Mouse (Mus musculus) kidney, postnatal 36 days (tissue): ENCODE results near the gene Ackr1.
A peak's percentile ranks its signal among the peaks of the same experiment; 100 is the strongest.
"Not testable (repeated sequence)": the region's sequence is repeated elsewhere in the genome, so short reads cannot be mapped to it uniquely, and the experiment has no call there.

ENCODE experiments used
- DNase-seq, 2 experiments: peaks; one replicate each; pipeline ENCODE4 v3.0.0; 2021 to 2022; ENCODE audit warnings: mixed read lengths in 2 of 2

Ackr1 gene

DNA sequence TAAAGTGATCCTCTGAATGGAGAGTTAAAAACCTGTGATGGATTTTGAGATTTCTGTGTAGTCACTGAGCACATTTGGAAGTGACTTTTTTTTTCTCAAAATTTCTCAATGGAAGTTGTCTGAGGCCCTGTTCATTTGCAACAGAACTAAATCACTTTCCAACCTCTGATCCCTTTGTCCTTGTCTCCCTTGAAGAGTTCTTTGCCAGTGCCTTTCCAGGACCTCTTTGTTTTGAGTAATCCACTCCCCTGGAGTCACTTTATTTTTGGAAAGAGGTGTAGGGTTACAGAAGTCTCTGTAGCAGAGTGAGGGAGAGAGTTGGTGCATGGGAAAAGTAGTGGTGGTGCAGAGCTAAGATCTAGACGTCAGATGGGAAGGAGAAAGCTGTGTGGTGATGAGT lies 15.0 kb upstream of the Ackr1 start:
- no peak for DNase-seq

DNA sequence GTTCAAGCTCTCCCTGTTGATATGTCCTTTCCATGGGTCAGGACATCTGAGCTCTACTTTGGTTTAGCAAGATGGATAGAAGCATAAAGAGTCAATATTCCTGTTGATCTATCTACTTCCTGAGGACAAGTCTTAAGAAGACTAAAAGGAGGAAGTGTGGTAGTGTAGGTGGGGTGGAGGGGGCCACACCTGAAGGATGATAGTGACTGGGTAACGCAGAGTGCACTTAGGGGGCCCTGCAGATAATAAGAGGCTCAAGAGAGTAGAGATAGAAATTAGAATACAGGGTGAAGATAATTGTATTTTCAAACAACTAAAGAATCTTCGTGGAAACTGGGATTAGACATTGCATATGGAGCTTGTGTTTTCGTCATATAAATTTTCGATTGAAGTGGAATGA lies 11.6 kb upstream of the Ackr1 start:
- no peak for DNase-seq

DNA sequence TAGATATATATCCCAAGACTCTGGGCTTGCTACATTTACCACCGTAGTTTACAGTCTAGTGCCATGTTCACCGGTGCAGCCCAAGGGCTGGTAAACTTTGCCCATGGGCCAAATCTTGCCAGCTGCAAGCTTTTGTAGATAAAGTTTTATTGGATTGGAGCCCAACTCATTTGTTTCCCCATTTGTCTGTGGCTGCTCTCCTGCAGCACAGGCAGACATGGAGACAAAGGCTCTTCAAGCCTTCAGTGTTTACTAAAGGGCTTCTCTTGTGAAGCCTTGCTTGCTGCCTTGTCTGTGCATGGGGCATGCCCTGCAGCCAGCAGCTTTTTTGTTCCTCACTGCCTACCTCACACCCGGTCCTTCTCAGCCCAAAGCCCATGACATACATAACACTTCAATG lies 10.4 kb upstream of the Ackr1 start:
- no peak for DNase-seq

DNA sequence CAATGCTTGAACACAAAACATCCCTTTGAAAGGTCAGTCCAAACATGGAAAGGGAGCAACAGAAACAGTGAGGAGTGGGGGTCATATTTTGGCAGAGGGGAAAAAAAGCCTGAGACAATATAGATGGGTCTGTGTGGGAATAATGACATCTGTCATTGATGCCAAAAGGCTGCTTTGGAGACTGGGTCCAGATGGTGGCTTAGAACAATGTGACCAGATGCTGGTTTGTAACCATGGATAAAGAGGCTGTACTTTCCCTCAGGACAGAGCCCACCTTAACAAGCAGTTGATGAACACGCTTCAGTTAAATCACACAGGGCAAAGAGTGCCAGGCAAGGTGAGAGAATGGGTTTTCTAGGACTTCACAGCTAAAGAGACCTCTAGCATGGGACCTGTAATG lies 8.9 kb upstream of the Ackr1 start:
- DNase-seq = no peak

DNA sequence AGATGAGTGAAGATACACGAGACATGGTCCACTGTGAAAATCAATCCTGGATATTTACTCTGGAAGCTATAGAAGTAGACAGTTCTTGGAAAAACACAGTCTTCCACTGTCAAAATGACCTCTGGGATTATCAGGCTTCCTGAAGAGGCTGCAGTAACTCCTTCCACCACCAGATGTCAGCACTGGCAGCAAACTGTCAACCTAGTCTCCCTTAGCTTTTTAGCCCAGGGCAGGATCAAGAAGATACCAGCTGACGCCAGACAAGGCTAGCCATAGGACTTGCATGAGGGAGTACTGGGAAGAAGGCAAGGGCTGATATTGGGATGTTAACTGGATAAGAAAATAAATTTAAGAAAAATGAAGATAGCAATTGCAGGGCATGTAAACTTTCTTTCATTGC lies 6.0 kb upstream of the Ackr1 start:
- peak; percentile 14 to 77 for DNase-seq

DNA sequence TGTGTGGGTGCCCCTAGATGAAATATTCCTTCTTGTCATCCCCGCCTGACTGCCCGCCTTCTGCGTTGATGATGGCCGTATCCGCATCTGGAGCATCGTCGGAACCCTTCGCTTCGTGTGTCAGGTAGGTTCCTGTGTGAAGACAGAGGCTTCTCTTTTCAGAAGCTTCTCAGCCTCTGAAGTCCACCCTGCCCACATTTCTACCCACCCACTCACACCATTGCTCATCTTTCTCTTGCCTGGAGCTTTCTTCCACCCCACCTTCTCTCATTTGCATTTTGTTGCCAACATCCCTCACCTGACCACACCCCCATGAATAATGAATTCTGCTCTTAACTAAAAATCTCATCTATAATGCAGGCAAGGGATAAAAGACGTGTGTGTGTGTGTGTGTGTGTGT lies 3.5 kb upstream of the Ackr1 start:
- no peak for DNase-seq

DNA sequence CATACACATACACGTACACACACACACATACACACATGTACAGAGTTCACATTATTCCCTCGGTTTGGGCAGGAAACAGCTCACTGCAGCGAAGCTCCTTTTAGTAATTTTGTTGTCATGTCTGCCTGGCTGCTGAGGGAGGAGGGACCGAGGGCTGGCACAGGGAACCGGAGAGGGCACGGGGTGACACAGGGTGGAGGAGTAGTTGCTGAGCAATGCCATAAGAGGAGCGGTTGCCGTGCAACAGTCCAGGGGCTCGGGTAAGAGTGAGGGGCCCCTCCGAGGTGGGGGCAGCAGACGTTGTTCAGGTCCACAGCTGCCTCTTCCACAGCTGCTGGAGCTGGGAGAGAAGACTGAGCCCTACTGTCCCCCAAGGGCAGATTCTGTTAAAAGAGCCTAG lies 2.4 kb upstream of the Ackr1 start:
- no peak for DNase-seq

DNA sequence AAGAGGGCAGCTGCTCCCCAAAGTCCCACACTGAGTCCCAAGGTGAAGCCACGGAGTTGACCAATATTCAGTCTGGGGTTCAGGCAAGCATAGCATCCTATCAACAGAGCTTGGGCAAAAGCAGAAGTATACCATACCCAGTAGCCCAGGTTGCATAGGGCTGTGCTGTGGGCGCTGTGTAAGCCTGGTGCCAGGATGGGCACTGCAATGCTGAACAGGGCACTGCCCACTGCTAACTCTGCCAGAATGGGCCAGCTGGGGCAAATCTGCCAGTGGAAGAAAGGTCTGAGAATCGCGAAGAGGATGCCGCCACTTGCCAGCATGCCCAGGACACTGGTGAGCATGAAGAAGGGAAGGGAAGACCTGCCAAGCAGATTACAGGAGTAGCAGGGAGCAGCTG lies 1.1 kb downstream of the Ackr1 start:
- no peak for DNase-seq

DNA sequence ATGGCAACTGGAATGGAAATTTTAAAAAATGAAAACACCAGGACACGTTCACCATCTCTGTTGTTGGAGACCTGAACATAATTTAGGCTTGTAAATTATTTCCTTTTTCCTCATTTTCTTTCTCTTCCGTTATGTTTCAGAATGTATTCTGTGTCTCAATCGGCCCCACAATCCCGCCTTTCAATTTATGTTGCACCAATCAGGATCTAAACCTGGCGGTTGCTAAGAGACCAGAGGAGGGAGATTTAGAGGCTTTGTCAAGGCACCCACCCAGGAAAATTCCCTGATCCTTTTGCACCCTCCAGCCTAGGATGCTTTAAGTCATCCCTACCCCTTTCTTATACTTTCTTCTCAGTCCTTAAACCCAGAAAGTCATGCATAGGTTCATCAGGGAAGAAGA lies 3.8 kb downstream of the Ackr1 start:
- no peak for DNase-seq

DNA sequence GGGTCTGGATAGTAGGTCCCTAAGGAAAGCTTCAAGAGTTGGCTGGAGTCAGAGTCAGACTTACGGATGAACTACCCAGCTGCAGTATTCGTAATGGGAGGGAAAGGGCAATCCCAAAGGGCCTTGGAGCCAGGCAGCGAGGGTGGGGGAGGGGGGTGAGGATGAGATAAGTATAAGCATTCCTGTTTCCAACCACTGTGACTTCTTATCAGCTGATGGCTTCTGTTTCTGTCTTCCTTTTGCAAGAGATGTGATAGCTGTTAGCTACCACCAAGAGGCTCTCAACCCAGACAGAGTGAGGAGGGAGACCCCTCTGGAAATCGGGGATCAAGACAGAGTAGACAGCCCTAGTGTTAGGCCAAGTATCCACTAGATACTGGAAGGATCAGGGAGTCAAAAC lies 4.4 kb downstream of the Ackr1 start:
- no peak for DNase-seq

DNA sequence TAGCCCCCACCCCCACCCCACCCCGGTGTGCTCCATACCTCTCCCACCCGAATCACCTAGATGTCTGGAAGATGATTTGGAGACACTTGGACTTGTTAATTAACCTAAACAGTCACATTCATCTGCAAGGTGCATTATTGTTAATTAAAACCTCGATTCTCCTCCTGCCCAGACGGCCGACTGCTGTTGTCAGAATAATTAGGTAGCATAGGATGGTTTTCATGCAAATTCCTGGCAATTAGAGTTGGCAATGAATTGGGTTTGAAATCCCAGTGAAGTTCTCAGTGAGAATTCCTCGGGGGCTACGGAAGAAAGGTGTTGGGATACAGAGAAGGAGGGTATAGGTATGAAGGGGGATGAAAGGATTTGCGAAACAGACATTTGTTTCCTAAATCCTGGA lies 5.1 kb downstream of the Ackr1 start:
- no peak for DNase-seq

DNA sequence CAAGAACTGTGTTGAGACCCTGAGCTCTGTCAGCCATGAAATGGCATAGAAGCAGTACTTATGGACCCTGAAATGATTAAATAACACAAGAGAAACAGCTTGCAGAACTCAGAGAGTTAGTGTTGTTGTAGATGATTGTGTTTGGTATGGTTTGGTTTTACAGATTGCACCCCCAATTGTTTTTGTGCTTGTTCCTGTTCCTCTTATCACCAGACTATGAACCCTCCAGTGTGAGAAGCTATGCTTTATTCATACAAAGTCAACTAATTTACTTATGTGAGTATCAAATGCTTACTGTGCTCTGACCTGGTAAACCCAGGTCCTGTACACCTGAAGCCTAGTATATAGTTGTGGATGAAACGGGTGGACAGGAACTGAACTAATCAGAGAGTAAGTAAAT lies 7.0 kb downstream of the Ackr1 start:
- DNase-seq = no peak

DNA sequence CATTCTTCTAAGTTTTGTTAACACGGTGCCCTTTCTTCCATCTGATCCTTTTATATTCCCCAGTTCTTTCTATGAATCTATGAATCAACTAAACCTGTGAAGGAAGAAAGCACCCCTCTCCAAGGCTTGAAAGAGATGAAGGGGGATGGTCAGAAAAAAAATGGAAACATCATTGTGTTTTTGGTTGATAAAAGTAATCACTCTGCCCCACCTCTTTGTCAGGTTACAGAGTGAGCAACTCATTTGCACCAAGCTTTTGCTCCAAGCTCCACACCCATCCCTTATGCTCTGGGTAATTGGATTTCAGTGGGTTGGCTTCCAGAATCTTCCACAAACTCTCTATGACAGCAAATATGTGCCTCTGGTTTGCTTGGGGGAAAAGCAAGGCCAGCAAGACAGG lies 8.2 kb downstream of the Ackr1 start:
- no peak for DNase-seq

DNA sequence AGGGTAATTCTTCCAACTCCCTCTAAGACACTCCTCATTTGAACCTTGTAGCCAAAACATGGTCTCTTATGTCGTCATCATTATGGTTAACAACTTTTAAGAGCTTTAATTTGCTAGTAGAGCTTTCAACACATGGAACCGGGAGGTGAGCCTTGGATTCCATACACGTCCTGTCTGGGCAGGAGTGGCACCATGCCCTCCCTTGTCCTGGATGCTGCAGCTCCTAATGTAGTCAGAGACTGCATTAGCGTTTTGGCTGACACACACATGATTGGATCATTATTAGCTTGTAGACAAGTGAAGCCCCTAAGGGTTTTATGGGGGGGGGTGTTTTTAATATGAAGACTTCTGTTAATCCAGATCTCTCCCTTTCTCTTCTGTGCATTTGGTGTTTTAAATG lies 8.6 kb downstream of the Ackr1 start:
- DNase-seq = no peak

DNA sequence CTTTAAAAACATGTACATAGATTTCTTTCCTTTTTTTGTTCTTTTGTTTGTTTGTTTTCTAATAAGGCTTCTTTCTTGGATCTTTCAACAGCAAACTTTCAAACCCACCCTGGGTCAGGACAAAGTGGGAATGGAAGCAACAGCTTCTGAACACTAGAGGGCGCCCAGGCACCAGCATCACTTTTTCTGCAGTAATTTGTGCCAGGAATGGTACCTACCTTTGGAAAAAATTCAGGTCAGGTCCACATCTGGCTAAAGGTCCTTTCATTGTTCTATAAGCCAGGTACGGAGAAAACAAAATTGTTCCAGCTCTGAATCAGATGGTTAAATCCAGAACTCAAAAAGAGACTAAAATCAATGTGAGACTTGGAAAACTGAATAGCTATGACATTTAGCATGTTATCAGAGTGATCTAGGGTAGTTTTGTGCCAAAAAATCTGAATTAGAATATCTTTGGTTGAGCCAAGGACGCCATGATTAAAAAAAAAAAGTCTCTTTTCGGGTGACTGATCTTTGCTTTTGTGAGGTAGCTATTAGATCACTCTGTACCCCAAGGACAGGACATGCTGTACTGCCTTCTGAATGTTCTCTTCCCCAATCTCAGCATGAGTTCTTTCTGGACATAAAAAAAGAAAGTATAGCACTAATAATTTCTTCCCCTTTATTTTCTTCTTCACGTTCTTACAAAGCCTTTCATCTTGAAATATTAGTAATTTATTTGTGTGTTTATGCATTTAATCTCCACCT lies 9.5 kb downstream of the Ackr1 start:
- peak; percentile 2 to 66 for DNase-seq

DNA sequence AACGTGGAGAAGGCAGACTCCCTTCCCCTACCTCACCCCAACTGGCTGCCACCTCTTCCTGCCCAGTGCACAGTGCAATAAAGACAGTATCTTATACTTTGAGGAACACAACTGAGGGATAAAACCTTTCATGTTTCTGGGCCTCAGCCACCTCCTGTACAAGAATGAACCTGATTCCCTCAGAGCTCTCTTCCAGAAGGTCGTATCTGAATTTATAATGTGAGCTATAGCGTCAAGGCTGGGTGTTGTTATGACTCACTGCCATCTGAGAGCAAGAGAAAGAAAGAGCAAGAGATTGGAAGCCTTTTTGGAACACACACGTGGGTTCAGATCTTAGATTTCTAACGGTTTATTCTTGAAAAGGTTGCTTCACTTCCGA lies 11.3 kb downstream of the Ackr1 start:
- no peak for DNase-seq

DNA sequence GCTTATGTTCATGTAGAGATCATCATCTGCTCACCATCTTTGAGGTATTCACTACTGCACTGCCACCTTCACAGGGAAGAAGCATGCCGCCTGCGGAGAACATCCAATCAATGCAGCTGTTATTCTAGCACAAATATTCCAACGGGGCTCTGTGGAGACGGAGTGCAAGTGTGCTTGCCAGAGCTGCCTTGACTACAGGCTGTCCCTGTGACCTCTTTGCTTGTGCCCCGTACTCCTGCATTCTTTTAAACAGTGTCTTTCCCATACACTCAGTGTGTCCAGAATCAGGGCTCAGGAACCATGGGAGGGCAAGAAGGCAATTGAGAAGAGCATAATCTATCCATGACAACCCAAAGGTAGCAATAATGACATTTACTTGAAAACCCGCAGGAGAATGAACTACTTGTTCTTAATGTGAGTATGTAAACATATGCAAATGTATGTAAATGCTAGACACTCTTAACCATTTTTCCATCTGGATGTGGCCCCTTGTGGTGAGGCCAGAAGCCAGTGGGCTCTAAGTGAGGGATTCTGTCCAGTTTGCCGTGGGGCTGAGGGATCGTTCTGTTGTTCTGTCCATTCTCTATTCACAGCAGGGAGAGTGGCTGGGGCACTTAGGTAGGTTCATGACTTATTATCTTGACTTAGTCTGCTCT lies 11.8 kb downstream of the Ackr1 start:
- DNase-seq = no peak

DNA sequence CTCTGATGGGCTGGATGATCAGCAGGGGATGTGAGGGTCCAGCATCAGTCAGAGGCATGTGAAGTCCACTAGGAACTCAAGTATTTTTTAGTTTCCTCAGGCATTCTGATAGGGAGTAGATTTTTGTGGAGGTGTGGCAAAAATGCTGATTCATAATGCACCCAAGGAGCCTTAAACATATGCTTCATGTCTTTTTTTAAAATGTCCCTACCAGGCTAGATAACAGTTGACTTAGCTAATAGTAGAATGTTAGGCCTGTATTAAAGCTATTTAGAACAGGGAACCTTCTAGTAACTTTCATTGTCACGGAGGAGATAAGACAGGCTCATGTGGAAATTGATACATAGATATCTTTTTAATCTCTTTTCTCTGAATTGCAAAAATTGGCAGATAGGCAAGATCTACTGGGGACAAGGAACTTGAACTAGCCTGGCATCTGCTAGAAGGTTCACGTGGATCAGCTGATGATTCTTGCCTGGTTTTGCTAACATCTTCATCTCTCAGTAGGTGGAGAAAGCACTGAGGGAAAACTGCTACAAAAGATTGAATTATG lies 15.5 kb downstream of the Ackr1 start:
- no peak for DNase-seq

DNA sequence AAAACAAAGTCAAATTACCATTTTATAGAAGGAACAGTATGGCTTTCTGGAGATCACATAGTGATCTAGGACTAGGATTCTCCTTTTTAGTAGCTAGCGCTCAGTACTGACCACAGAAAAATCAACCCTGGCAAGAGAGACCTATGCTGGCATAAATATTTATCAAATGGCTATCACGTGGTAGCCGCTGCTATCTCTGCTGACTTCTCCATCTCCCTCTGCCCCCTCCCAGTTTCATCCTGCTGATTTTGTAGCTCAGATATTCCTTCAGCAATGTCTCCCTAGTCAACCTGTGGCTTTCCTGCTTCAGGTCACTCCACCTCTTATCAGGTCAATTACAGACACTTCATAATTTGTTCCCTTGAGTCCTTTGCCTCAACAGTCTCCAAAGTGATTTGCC lies 17.8 kb downstream of the Ackr1 start:
- DNase-seq = no peak

DNA sequence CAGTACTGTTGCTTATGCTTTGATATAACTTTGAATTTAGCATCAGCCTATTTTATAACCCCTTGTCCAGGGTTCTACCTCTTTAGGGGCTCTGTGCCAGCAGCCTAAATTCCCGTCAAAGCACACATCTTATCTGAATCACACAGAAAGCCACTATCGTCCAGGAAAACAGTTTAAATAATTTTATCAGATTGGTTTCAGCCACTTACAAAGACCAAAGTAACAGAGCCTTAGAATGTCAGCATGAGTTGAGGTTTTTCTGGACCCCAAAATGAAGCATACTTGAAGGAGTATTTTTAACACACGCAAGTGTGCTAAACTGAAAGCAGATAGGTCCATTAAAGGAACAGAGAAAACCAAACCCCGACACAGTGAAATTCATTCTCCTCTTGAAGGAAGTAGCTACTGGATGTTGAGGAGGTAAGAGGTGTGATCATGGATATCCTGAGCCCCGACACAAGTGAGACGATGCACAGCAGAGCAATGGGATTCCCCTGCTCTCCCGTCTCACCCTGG lies 20.0 kb downstream of the Ackr1 start:
- not testable (repeated sequence) for DNase-seq

DNA sequence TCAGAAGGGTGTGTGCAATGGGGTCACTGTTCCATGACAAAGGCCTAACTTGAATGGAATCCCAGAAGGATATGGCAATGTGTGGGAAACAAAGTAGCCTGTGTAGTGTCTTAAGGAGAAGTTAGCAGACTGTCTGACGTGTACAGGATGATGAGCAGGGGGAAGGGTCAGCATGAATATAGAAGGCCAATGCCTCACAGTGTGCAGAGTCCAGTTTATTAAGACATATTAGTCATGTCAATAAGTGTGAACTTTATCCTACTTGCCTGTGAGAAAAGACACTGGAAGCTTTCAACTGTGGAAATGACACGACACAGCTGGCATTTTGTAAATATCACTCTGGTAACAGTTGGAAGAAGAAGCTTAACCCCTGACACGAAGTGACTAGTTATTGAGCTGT lies 30.8 kb downstream of the Ackr1 start:
- not testable (repeated sequence) for DNase-seq
